Mouse (Mus musculus): ENCODE measurements at regions not wholly inside any gene's neighbourhood (a gene's known extent, or its start where the extent isn't known, plus 50 kb on each side); places are given as distances from the start of the nearest gene placed in this dataset.
"Not testable (repeated sequence)": the region's sequence is repeated elsewhere in the genome, so short reads cannot be mapped to it uniquely, and the experiment has no call there.

- ATAC-seq (ENCODE audit: poor library complexity, severe bottlenecking), result no peak
Measured at GRCm38 (mm10) chr3:133661303-133661702, 116.4 kb upstream of the Tet2 start.

- no peak for ATAC-seq (ENCODE audit: poor library complexity, severe bottlenecking)
Measured at GRCm38 (mm10) chr3:133664914-133665313, 120.0 kb upstream of the Tet2 start.

- no peak for ATAC-seq (ENCODE audit: poor library complexity, severe bottlenecking)
Measured at GRCm38 (mm10) chr3:133665425-133666317, 120.7 kb upstream of the Tet2 start.

GRCm38 (mm10) chr3:133672742-133673447 is 128.0 kb upstream of the Tet2 start:
- ATAC-seq (ENCODE audit: poor library complexity, severe bottlenecking), result no peak

- 0 out of 2 replicates have a peak, but pooled peaks have one; percentile 45 for ATAC-seq (ENCODE audit: poor library complexity, severe bottlenecking)
Measured at GRCm38 (mm10) chr3:133677892-133678291, 133.0 kb upstream of the Tet2 start.

GRCm38 (mm10) chr3:133679891-133680290 is 135.0 kb upstream of the Tet2 start:
- ATAC-seq (ENCODE audit: poor library complexity, severe bottlenecking), result no peak

GRCm38 (mm10) chr3:133680343-133680742 is 135.4 kb upstream of the Tet2 start:
- ATAC-seq (ENCODE audit: poor library complexity, severe bottlenecking), result no peak

GRCm38 (mm10) chr3:133680805-133681204 is 135.9 kb upstream of the Tet2 start:
- no peak for ATAC-seq (ENCODE audit: poor library complexity, severe bottlenecking)

- no peak for ATAC-seq (ENCODE audit: poor library complexity, severe bottlenecking)
Measured at GRCm38 (mm10) chr3:133684196-133684743, 139.3 kb upstream of the Tet2 start.

- no peak for ATAC-seq (ENCODE audit: poor library complexity, severe bottlenecking)
Measured at GRCm38 (mm10) chr3:133684747-133685146, 139.8 kb upstream of the Tet2 start.

- ATAC-seq (ENCODE audit: poor library complexity, severe bottlenecking), result no peak
Measured at GRCm38 (mm10) chr3:133685393-133685792, 140.5 kb upstream of the Tet2 start.

- ATAC-seq (ENCODE audit: poor library complexity, severe bottlenecking), result no peak
Measured at GRCm38 (mm10) chr3:133694057-133694456, 149.1 kb upstream of the Tet2 start.

GRCm38 (mm10) chr3:133696122-133696521 is 151.2 kb upstream of the Tet2 start:
- ATAC-seq (ENCODE audit: poor library complexity, severe bottlenecking), result no peak

- not testable (repeated sequence) for ATAC-seq (ENCODE audit: poor library complexity, severe bottlenecking)
Measured at GRCm38 (mm10) chr3:133704849-133705248, 159.9 kb upstream of the Tet2 start.

GRCm38 (mm10) chr3:133711518-133711917 is 166.6 kb upstream of the Tet2 start:
- ATAC-seq (ENCODE audit: poor library complexity, severe bottlenecking), result peak; percentile 91

- ATAC-seq (ENCODE audit: poor library complexity, severe bottlenecking), result no peak
Measured at GRCm38 (mm10) chr3:133722550-133723290, 177.8 kb upstream of the Tet2 start.

GRCm38 (mm10) chr3:133726831-133727230 is 181.9 kb upstream of the Tet2 start:
- ATAC-seq (ENCODE audit: poor library complexity, severe bottlenecking), result no peak

- ATAC-seq (ENCODE audit: poor library complexity, severe bottlenecking), result no peak
Measured at GRCm38 (mm10) chr3:133735603-133736002, 190.7 kb upstream of the Tet2 start.

GRCm38 (mm10) chr3:133738936-133739335 is 194.0 kb upstream of the Tet2 start:
- no peak for ATAC-seq (ENCODE audit: poor library complexity, severe bottlenecking)

GRCm38 (mm10) chr3:133744552-133745118 is 199.7 kb upstream of the Tet2 start:
- no peak for ATAC-seq (ENCODE audit: poor library complexity, severe bottlenecking)

All from megakaryocyte, adult 5-6 weeks (primary cell).